Mouse (Mus musculus) urinary bladder, postnatal 14 days (tissue): Measurements from ENCODE around the gene Tgfbrap1.
"Not testable (repeated sequence)": the region's sequence is repeated elsewhere in the genome, so short reads cannot be mapped to it uniquely, and the experiment has no call there.

Experiments
- DNase-seq: peaks from one replicate; pipeline ENCODE4 v3.0.0; 2021; ENCODE audit warnings: low spot score

Tgfbrap1 gene

DNA sequence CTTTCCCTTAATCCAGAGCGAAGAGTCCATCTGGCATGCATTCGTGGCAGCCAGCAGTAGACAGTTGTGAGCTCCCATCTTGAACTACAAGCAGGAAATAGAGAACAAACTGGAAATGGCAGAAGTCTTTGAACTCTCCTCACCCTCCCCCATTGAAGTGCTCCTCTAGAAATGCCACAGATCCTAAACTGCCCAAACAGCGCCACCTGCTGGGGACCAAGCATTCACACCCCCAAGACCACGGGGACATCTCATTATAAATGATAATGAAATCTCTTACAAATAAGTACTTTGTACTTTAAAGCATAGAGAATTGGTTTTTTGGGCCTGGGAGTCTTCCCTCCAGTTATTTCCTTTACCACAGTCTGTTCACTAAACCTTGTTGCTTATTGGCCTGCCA, 12.1 kb upstream of the Tgfbrap1 start:
- peak; percentile 49 for DNase-seq

DNA sequence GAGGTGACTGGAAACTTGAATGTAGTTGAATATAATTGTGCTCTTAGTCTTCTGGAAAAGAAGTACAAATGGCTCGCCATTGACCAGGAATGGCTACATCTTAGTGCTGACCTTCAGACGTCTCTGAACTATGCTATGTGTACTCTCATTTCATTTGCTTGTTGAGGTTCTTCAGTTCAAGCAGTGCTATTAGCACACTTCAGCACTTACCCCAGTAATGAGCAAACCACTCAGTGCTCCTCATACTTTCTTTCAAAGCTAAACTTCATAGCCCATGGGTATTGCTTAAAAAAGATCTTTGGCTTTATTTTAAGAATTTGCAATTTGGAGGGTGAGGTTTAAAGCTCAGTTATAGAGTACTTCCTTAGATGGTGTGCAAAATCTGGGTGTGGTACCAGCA, 10.3 kb upstream of the Tgfbrap1 start:
- no peak for DNase-seq

DNA sequence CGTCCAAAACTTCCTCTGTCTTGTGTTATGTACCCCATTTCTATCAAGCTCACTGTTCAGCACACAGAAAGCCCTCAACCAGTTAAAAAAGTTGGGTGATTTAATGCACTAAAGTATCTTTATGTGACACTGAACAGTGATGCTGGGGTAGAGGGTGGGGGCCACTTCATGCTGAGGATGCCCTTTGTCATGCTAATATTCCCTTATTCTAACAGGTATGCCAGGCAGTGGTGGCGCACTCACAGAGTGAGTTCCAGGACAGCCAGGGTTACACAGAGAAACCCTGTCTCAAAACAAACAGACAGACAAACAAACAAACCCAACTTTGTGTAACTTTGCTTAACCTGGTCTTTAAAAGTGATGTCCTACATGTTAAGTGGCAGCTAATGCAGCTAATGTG, 4.2 kb downstream of the Tgfbrap1 start:
- no peak for DNase-seq

DNA sequence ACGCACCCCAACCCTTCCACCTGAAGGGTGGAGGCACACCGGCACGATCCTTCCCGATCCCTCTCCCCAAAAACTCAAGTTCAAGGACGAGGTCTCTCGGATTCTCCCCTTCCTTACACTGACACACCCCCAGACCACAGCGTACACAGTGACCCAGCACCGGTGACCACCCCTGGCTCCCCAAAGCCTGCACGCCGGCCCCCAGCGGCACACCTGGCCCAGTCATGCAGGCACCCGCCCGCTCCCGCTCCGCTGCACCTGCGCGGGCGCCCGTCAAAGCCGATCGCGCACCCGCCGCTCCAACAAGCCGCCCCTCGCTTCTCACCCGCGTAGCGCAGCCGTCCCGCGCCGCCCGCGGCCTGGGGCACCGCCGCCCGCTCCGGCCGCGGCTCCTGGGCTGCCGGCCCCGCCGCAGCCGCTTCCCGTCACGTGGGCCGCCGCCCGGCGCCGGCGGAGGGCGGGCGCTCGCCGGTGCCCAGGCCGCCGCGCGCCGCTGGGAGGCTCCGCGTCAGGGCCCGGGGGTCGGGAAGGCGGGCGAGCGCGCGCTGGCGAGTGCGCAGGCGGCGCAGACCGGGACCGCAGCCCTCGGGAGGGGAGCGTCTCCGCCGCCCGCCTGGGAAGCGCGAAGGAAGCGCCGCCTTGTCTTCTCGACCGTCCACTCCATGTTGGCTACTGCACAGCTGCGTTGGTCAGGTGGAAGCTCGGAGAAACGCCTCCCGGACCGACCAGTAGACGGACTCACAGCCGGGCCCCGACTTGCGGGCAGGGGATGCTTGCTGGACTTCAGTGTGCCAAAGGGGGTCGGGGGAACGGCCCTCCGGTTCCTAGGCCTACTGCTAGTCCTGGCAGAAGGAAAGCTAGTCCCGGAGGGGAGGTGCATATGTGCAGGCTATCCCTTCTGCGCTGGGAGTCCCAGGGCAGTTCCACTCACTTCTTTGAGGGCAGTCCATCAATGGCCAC, 6.1 kb downstream of the Tgfbrap1 start:
- peak; percentile 59 for DNase-seq

DNA sequence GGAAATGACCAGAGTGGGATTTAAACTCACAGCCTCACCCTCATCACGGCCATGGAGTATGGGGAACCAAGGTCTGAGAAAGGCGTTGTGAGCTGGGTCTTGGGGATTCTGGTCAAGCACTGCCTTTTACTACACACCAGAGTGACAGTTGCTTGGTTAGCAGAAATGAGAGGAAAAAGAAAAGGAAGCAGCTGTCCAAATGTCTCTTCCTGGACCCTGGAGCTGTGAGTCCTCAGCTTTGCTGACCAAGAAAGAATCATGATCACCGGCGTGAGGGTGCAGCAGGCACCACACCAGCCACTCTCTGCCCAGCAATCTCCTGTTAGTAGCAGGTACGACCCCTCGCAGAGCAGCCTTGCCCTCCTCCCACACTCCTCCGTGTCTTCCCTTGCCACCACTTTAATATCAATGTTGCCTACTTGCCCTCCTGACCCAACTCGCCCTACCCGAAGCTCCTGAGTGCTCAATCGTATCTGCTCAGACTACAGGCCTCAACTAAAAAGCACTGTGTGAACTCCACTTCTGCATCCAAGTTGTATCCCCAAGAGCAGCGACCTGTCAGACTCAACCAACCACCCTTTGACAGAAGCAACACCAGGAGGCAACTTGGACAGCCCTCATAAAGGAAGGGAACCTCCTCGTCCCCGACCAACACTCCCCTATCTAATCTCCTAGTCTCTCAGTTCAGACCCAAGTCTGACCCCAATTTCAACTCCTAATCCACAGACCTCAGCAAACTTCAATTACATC, 7.0 kb downstream of the Tgfbrap1 start:
- DNase-seq, result no peak

DNA sequence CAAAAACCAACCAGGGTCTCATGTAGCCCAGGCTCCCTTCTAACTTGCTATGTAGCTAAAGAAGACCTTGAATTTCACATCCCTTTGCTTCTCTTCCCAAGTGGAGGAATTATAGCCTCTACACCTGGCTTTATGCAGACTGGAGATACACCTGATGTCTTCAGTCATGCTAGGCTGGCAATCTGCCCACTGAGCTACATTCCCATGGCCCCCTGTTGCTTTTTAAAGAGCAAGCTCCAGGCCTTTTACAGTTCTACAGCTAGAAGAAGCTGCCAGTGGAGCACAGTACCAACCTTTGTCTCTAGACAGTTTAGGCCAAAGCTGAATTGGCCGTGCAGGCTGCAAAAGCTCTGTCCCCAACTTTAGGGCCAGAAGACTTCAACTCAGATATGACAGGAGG, 8.0 kb downstream of the Tgfbrap1 start:
- no peak for DNase-seq

DNA sequence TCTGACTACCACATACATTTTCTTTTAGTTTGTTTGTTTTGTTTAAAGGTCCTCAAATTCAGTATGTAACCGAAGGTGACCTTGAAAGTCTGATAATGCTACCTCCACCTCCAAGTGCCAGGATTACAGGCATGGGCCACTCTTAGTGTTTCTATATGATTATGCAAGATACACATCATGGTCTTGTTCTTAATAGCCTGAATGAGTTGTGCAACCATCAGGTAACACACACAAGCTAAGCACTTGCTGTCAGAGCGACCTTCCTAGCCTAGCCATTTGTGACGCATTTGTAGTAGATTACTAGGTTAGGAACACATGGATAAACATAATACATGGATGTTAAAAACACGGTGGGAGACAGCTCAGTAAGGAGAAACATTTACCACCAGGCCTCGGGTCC, 15.5 kb downstream of the Tgfbrap1 start:
- DNase-seq, result no peak

DNA sequence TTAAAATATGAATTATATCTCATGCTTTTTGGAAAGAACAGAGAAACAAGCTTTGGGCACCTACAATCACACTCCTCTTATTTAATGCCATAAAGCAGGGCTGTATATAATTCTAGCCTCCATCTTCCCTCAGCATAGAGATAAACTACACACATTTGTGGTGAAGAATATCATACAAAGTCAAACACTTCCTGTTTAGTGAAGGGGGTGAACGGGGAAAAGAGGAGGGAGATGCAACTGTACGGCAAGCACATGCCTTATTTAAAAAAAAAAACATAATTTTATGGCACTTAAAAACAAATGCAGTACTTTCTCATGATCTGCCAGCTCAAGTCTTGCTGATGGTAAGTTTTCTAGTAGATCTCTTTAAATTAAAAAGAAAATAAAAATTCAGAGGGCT, 20.3 kb downstream of the Tgfbrap1 start:
- no peak for DNase-seq

DNA sequence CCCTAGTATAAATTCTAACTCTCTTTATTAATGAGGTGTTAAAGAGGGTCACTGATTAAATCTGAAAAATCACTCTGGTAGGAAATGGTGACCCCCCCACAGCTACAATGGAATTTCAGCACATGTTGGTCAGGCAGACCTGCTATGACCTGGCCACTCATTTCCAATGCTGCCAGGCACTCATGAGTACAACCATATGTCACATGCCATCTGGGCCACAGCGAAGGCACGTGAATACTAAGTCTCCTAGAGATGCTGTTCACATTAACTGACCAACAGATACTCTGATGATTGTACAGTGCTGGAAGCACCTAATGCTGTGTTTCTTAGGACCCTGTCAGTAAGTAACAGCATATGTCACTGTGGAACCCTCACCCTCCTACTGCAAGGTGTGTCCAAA, 23.6 kb downstream of the Tgfbrap1 start:
- DNase-seq, result no peak

DNA sequence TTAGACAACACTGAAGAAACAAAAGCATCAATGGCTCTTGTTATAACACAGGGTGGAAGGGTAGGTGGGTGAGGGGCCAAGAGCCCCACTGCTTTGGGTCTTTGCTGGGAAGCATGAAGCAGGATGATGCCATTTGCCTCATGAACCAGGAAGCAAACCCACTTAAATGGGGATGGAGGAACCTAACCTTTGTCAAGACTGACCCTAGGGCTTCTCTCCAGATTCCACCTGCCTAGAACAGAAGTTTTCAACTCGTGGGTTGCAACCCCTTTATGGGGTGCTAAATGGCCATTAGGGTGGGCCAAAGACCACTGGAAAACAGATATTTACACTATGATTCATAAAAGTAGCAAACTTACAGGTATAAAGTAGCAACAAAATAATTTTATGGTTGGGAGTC, 25.9 kb downstream of the Tgfbrap1 start:
- no peak for DNase-seq

DNA sequence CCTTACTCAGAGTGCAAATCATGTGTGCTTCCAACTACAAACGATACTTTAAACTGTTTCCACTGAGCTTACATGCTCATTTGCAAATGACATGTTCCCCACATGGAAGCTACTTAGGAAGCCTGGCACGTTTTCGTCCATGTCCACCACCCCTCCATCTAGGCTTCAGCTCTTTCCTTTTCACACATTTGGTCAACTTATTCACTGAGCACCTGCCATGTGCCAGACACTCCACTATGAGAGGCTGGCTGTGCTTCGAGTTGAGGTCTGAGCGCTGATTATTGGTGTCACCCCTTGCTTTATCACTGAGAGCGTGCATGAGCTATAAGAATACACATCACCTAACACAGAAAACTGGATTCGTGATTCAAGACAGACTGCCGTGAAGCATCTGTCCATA, 26.4 kb downstream of the Tgfbrap1 start:
- no peak for DNase-seq

DNA sequence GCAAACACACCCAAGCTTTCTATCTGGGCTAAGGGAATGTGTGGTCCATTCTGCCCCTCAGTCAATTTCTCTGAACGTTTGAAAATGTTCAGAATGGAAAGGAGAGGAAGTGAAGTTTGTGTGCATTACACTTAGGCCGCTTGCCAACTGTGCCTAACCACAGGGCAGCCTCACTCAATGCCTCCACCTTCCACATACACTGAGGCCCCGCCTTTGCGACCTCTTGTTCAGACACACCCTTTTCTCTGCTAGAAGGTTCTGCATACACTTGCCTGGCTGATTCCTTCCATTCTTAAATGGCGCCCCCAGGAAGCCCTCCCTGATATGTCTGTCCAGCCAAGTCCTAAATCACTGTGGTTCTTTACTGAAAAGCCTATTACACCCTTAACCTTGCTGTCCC, 27.7 kb downstream of the Tgfbrap1 start:
- no peak for DNase-seq

DNA sequence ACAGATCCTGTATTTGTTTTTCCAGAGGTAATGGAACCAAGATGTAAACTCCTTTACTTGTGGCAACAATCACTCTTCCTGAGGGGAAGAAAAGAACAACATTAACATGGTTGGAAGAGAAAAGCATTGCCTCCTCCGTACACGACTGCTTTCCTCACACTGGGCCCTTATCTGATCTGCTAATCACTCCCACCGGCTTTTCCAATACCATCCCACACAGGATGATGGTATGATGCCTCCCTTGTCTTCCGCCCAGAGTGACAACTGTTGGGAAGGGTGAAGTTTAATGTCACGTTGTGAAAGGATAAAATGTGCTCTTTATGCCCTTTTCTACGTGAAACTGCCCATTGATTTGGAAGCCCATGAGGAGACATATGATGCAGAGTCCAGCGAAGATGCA, 30.9 kb downstream of the Tgfbrap1 start:
- DNase-seq, result no peak

DNA sequence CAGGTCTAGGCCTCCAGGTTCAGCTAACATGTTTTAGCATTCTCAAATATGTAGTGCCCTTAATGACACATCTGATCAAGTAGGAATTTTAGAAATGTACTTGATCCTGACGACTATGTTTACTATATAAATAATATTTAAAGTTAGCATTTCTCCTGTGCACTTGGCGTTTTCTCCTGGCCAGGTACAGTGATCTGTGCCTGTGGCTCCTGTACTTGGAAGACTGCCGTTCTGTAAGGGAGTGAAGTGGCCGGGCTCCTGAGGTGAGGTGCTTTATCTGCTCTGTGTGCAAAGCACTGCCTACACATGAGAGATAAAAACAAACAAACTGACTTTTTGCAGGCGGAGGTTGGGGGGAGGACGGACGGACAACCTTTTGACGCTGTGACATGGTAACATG, 31.9 kb downstream of the Tgfbrap1 start:
- no peak for DNase-seq

DNA sequence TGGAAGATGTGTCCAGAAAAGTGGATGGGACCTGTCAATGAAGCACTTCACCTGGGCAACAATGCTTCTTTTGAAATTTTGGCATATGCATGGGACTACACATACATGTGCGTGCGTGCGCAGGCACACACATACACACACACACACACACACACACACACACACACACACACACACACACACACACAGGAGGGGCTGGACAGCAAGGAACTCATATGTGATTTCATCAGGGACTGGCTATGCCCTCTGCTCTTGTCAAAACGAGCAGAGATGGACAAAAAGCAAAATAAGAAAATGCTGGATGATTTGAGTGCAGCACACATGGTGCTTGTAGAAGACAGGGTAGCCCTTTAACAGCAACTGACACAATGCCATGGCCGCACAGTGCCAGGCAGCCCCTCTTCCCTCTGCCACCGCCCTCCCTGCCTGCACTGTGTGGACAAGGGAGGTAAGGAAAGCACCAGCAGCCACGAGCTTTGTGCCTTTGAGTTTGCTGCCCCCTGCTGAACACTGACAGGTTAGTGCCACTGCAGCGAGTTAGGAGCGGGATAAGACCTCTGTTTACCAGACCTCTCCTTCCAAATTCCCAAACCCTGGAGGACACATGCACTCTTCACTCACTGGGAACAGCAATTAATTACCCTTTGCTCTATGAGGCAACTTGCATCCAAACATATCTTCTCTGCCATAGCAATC, 32.7 kb downstream of the Tgfbrap1 start:
- peak; percentile 53 for DNase-seq

DNA sequence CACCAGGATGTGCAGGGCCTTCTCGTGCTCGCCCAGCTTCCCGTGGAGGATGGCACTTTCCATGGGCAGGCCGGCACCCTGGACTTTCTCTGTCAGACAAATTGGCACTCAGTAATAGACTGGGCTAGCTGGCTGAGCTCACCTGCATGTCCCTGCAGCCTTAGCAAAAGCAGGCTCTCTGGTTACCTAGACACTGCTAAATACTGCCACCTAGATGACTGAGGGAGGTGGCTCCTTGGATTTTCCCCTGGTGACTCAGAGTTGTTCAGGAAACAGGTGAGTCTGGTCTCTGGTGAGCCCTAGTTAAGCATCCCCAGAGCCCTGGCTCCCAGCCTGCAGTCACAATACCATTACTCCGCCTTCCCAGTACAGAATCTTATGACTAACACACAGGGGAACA, 46.5 kb downstream of the Tgfbrap1 start:
- no peak for DNase-seq

DNA sequence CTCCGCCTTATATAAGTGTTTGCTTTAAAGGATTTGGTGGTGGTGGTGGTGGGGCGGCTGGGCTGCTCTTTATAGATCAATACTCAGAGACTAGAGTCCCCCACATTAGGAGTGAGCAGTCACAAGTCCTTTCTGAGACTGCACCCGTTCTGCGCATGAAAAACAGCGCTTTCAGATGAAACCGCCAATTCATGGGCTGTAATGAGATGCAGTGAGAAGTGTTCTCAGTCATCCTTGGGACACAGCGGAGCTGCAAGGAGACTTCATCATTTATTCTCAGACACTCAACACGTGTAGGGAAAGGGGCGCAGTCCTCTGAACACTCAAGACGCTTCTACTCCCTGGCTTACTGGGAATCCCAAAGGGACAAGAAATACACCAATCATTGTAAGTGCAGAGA, 50.6 kb downstream of the Tgfbrap1 start:
- DNase-seq, result no peak

DNA sequence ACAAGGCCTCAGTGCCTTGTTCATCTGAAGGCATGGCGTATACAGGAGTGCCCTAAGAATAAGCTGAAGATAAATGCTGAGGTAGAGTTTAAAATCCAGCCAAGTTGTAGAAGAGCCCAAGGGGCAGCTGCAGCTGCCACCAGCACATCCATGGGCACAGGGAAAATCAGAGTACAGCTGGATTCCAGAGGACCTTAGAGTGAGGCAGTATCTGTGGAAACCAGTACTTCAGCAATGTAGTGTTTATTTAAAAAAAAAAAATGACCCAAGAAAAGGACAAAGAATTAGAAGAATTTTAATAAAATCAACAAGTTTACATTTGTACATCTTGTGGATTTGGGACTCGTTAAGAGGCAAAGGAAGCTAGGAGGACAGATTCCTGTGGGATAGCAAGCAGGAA, 51.4 kb downstream of the Tgfbrap1 start:
- no peak for DNase-seq

DNA sequence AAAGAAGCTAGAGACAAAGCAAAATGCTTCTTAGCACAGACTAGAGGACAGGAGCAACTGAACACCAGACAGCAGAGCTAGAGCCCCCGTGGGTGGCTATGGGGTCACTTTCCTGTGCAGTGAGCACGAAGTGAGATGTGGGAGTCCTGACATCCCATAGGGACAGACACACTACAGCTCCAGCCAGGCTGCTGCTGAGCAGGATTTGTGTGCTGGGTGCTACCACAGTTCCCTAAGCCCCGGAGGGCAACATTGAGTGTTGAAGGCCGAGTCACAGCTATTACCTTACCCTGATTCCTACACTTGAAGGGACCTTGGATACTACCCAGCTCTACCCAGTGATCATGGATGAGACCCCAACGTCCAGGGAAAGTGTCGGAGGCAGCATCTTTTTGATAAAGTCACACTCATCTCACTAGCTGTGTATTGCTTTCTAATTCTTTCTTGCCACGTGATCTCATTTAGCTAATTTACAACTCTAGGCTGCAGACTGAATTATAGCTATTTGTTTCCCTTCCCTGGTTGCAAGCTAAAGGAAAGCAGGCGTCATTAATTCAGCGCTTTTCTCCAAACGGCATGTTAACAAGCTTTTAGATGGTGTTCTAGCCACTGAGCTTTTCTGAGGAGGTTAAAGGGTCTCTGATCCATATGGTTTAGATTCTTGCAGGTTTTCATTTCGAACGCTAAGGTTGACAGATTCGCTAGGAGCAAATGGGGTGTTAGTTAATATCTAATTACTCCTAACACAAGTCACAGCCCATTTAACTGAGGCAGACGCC, 53.0 kb downstream of the Tgfbrap1 start:
- no peak for DNase-seq

DNA sequence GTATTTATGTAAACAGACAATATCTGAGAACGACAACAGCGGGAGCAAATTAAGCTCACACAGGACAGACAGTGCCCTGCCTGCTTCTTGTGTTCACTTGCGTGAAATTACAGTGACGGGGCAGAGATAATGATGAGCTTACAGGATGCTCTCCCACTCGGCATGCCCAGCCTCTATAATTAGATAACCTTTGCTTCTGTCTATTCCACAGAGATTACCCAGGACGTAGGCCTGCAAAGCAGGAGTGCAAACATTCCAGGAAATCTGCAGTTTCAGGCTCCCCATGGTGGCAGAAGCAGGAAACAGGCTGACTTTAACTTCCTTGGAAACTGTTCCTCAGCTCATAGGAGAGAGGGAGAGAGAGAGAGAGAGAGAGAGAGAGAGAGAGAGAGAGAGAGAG, 56.2 kb downstream of the Tgfbrap1 start:
- DNase-seq, result no peak

DNA sequence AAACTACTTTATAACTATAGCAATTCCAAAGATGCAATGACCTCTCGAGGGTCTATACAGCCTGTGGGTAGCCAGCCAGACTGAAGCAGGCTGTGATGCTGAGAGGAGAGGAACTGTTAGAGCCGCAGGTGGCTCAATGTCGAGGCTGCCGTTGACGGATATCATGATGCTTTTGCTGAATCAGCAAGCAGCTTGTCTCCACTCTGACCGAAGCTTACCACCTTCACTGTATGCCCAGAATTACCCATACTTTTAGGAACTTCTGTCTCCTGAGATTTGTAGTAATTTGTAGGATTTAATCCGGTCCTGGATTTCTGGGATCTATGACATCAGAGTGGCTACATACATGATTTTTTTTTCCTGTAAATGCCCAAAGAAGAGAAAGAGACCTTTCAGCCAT, 62.4 kb downstream of the Tgfbrap1 start:
- DNase-seq, result no peak

DNA sequence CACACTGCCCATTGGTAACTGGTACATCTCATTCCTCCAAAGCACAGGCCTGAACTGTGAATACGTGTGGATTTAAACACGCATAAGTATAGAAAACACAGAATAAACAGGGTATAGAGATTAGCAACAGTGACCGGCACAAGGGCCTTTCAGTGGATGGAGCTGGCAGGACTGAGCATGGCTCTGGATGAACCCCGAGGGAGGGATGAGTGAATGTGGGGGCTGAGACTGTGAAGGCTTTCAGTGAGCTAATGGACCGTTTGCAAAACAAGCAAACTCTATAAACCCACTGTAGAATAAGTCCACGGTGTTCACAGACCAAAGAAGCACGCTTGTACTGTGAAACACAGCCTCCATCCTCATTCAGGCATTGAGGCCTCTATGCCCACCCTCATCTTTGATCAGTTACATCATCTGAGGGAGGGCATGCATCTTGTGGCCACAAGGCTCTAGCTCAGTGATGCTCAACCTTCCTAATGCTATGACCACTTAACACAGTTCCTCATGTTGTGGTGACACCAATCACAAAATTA, 83.2 kb downstream of the Tgfbrap1 start:
- not testable (repeated sequence) for DNase-seq
